Mouse (Mus musculus) spleen, postnatal 4 days (tissue): ENCODE results near the gene Nr0b2.
A peak's percentile ranks its signal among the peaks of the same experiment; 100 is the strongest.

ENCODE experiments used
- DNase-seq, 2 experiments: peaks; one replicate each; pipeline ENCODE4 v3.0.0; 2022; ENCODE audit warnings: low spot score in 2 of 2

The Nr0b2 gene

DNA sequence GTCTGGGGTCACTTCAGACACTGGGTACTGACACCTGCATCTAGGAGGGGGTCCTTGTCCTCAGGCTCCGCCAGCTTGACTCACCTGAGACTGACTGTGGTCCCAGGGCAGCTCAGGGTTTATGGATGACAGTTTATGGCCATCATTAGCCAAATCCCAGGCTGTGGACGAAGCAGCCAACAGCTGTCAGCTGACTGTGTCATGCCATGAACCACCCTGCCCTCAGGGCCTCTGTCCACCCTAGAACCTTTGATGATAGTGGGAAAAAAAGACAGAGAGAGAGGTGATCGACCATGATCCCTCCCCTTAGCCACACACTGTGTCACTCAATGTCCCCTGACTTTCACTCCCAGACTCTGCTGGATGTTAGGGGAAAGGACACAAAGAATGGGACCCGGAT, 8.4 kb downstream of the Nr0b2 start:
- DNase-seq: no peak

DNA sequence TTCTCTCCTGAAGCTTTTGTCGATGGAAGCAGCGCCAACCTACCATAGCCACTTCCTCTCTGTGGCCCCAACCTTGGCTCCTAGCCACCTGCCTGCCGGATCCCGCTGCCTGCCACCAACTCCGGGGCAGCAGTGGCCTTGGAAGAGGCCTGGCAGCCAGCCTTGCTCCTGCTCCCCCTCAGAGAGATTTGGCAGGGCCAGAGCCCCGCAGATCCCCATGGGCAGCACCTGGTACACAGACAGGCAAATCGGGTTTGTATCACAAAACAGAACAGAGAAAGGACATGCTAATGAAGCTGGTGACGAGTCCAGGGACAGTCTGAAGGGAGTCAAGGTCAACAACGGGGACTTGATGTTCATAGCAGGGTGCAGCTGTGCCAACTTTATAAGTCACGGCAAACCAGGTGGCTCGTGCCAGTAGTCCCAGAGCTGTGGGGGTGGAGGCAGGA, 10.0 kb downstream of the Nr0b2 start:
- no peak for DNase-seq

DNA sequence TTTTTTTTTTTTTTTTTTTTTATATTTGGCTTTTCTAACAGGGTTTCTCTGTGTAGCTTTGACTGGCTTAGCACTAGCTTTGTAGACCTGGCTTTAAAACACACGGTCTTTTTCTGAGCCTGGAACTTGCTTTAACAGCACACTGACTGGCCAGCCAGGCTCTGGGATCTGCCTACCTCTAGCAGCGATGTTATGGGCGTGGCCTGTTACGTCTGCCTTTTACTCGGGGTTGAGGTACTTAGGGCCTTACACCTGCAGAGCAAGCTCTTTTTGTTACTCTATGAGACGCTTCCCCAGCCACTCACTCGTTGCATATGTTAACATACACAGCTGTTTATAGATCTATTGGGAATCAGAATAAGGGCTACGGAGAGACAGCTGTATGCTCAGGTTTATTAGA, 14.1 kb downstream of the Nr0b2 start:
- DNase-seq: no peak

DNA sequence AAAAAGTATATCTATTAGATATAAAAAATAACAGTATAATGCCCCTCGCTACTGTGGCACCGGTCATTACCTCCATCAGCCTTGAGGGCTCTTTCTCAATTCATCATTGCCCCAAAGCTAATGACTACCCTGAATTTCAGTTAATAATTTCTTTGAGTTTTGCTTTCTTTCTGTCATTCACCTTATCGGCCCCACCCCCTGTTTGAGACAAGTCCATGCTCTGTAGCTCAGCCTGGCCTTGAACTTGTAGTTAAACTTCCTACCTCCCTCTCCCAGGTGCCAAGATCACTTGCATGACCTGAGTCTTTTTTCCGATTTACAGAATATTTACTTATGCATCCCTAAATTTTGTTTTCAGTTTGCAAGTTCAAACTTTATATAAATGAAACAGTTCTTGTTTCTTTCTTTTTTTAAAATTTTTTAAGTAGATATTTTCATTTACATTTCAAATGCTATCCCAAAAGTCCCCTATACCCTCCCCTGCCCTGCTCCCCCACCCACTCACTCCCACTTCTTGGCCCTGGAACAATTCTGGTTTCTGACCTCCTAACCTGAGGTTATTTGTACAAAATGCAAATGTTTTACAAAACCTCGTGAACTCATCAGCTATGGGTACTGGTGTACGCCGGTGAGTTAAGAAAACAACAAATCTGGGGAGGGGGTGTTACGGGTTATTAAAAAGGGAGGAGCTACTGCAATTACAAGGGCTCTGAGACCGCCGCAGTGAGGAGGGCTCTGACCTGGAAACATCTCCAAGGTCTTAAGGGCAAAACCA, 16.3 kb downstream of the Nr0b2 start:
- no peak for DNase-seq

DNA sequence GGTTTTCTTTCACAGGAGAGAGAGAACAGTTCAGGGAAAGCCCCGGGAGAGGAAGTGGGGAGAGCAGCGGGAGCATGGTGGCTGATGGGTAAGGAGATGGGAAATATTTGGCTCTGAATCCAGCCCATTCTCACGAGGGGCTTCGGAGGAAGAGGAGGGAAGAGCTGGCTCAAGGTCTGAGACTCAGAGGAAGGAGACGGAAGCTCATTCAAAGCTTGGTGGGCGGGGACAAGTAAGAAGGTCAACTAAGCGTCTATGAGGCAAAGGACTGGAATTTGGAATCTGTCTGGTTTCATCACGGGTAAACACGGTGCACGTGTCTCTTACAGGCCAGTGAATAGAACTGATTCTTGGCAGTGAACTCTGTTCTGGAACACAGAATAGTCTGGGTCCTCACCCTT, 16.9 kb downstream of the Nr0b2 start:
- no peak for DNase-seq

- DNase-seq: peak; percentile 88 to 95
Observed at GRCm38 (mm10) chr4:133574070-133574842, 21.1 kb downstream of the Nr0b2 start, which contains the start of gene Gpatch3. TSS of gene Gpatch3 (plus strand) at chr4:133574745.

DNA sequence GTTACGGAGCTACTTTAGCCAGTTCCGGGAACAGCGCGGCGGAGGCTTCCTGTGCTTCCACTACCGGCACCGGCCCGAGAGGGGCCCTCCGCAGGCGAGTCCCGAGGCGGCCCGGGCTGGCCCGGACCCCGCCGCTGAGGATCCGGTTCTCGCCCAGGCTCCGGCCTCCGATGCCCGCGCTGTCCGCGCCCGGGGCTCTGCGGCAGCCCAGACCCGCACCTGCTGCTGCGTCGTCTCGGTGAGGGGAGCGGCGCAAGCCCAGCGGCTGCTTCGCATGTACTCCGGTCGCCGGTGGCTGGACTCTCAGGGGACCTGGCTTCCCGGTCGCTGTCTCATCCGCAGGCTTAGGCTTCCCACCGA, 21.6 kb downstream of the Nr0b2 start:
- DNase-seq: no peak

DNA sequence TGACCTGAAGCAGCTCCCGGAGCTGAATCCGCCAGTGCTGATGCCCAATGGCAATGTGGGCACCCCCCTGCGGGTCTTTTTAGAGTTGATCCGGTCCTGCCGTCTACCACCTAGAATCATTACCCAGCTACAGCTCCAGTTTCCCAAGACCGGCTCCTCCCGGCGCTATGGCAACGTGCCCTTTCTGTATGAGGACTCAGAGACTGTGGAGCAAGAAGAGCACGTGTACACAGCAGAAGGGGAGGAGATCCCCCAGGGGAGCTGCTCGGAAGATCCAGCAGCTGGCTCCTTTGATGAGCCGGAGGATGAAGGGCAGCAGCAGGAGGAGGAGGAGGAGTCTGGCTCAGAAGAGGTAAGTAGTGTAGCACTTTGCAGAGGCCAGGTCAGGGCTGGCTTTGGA, 24.8 kb downstream of the Nr0b2 start:
- DNase-seq: no peak

GRCm38 (mm10) chr4:133583690-133584058, 30.5 kb downstream of the Nr0b2 start:
- DNase-seq: no peak

GRCm38 (mm10) chr4:133584059-133584951, 31.1 kb downstream of the Nr0b2 start, which contains the start of gene Gpn2:
TSS of gene Gpn2 (plus strand) at chr4:133584362.
- DNase-seq: peak; percentile 80 to 91

GRCm38 (mm10) chr4:133592570-133592969, 39.4 kb downstream of the Nr0b2 start:
- DNase-seq: peak; percentile 70 to 89

DNA sequence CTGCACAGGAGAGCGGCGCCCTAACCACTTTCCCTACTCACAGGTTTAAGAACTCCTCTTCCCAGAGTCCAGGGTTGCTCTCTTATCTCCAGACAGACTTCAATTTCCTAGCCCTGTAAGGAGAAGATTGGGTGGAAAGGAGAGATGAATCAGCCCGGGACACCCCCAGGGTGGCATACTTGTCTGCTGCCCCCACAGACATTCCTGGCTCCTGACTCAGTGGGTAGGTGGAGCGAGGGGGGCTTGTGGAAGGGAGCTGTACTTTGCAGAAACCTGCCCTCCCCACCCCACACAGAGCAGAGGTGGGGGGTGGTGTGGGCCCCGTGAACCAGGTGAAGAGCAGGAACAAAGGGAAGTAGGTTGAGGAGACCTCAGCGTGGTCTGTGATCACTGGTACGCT, 42.4 kb downstream of the Nr0b2 start:
- DNase-seq: no peak

DNA sequence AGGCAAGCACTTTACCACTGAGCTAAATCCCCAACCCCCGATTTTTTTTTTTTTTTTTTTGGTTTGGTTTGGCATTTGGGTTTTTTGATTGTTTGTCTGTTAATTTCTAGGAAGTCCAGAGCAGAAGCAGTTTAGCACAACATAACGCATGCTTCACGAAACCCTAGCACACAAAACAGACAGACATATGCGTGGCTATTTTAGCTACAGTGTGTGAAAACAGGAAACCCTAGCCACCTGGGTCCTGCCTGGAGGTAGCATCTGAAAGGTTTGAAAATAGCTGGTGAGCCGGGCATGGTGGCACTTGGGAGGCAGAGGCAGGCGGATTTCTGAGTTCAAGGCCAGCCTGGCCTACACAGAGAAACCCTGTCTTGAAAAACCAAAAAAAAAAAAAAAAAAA, 42.9 kb downstream of the Nr0b2 start:
- DNase-seq: no peak

DNA sequence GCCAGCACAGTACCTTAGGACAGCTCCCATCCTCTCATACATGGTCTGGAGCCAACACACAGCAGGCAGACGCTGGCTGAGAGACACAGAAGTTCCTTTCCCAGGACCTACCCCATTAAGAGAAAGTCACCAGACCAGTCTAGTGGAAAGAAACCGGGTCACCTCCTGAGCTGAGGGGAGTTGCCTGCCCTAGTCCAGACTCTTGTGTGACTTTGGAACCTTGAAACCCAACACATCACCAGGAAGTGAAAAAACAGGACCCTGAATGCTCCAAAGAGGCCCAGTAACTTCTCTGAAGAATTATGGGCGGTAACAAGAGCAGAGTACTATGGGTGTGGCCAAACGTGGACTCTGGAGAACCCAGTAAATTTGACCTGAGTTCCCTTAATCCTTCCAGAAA, 45.4 kb downstream of the Nr0b2 start:
- no peak for DNase-seq

- DNase-seq: no peak
Observed at GRCm38 (mm10) chr4:133599116-133599515, 45.9 kb downstream of the Nr0b2 start.

DNA sequence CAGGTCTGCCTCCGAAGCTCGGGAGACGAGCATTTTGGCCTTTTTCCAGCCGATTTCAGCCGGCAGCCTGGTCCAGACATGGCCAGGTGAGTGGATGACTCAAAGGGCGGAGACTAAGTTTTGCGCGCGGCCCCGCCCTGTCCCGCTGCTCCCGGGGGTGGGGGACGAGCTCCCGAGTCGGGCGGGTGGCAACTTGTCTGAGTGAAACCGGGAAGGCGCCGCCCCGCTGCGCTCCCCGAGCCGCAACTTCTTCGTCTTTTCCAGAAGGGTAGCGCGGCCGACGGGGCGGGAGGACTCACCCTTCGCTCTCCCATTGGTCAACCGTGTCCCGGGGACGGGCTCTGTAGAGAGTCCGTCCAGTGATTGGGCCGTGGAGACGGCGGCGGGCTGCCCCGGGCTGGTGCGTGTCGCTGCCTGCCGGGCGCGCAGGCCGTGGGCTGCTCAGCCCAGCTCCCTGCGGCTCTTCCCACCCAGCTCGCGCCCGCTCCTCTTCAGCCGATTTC, 46.4 kb downstream of the Nr0b2 start:
- peak; percentile 86 to 92 for DNase-seq

- no peak for DNase-seq
Observed at GRCm38 (mm10) chr4:133600306-133600705, 47.1 kb downstream of the Nr0b2 start.

- DNase-seq: peak; percentile 66 to 88
Observed at GRCm38 (mm10) chr4:133601721-133602218, 48.6 kb downstream of the Nr0b2 start, which contains the start of gene Sfn. TSS of gene Sfn (minus strand) at chr4:133602168.

GRCm38 (mm10) chr4:133603056-133603455, 49.9 kb downstream of the Nr0b2 start:
- no peak for DNase-seq

DNA sequence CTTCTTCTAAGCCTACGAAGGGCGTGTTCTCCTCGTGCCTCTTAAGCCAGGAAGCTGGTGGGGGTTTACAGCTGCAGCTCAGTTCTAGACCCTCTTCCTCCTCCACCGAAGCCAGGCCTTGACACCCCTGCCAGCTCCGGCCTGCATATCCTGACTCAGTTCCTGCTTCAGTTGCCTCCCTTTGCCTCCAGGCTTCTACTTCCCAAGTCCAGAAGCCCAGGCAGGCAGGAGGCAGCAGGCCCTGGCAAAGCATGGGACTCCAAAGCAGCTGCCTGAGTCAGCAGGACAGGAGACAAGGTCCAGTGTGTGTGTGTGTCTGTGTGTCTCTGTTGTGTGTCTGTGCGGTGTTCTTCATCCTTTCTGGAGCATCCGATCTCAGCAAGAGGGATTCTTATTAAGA, 51.0 kb downstream of the Nr0b2 start:
- no peak for DNase-seq

DNA sequence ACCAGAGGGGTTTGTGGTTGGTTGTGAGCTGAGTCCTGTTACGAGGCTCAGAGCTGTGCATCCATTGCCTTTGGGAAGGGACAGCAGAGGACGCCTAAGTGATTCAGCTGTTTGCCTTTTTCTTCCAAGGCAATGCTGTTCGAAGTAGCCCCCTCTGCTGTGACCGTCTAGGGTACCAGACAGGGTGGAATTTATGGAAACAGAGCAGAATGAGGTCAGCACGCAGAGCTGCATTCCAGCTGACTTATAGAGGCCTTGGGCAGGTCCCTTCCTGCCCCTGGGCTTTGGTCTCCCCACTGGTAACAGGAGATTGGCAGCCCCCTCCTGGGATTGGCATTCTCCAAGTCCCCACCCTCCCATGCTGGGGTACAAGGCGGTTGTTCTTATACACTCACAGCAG, 51.7 kb downstream of the Nr0b2 start:
- no peak for DNase-seq

GRCm38 (mm10) chr4:133605330-133605729, 52.2 kb downstream of the Nr0b2 start:
- no peak for DNase-seq
